Mouse (Mus musculus) spleen, postnatal 10 days (tissue): ENCODE measurements around the gene Itk.
"Not testable (repeated sequence)": the region's sequence is repeated elsewhere in the genome, so short reads cannot be mapped to it uniquely, and the experiment has no call there.

Experiments used
- DNase-seq, 2 experiments: peaks; one replicate each; pipeline ENCODE4 v3.0.0; 2021 to 2022; ENCODE audit warnings: low spot score in 2 of 2

Gene Itk

DNA sequence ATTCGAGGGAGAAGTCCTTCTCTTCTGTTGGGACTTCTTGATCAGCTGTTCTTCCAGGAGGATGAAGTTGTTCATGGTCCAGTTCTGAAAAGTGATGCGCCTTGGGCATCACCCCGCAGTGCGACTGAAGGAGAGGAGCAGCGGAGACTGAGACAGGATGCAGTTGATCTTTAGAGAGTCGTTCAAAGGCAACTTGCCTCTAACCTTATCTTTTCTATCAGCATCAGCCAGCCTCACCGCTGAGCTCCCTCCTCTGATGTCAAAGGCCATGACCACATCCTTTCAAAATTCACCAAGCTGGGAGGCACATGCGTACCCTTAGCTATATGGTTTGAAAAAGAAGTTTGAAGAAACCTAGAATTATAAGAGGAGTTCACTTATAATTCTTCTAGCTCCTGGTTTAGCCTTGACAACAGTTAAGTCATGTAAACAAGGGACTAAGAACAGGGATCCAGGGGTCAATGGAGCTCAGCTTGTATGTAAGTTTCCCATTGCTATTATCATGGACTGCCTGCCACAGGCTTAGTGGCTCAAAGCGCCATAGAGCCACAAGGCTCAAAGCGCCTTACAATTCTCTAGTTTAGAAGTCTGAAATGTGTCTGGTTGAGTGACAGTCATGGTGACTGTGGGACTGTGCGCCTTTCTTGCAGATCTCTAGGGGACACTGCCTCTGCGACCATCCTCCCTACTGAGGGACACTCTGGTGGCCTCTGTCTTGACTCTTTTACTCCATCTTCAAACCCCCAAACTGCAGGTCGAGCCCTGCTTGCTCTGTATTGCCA, at the start of gene Itk:
Gene Itk, minus strand, starts transcription at position 180 of the 782 bp plus-strand sequence.
- DNase-seq: no peak

DNA sequence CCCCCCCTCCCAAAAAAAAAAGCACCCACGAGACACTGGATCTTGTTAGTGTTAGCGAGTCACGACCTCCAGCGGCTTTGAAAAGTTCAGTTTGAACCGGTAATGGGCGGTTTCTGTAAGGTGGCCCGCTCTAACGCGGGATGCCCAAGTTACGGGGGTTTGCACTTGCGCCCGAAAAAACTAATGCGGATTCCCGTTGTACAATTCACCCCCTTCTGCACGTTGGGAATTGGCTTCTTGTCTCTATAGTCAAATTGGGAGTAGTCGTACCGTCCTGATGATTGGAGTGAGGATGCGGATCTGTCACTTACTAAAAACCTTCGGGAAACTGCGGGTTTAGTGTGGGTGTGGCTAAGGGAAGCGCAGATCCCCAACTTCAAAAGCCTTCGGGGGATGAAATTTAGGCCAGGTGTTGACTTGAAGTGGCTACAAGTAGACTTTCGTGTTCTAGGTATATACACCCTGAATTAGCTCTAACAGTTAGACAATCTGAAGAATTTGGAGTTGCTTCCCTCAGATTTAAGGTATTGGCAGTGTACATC, 48.2 kb upstream of the Itk start:
- DNase-seq: peak; percentile 66 to 69

DNA sequence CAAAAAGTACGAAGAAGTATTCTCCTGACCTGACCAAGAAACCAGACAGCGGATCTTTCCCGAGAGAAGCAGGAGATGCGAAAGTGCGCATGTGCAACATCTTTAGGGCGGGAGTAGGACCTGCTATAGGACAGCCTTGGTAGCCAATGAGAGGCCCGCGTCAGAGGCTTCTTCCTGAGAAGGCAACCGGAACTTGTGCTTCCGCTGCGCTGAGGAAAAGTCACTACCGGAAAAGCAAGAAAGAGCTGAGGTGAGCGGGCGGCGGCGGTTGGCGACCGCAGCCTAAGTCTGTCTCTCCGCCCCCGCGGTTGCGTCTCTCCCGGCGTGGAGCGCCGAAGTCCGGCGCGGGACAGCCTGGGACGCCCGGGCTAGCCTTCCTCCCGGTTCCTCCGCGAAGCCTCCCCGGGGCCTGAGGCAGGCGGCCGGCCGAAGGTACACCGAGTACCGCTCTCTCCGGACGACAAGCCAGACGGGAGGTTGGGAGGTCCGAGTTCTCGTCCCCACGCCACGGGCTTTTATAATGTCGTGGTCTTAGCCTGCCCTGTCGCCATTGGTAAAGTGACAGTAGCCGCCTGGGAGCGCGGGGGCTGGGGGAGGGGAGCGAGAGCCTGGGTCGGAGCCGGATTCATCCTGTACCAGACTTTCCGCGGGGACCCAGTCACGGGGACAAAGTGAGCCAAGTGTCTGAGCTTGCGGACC, 47.6 kb upstream of the Itk start, which contains the start of gene Med7:
Gene Med7, plus strand, starts transcription at position 166 of the 699 bp plus-strand sequence.
- peak; percentile 88 to 94 for DNase-seq

DNA sequence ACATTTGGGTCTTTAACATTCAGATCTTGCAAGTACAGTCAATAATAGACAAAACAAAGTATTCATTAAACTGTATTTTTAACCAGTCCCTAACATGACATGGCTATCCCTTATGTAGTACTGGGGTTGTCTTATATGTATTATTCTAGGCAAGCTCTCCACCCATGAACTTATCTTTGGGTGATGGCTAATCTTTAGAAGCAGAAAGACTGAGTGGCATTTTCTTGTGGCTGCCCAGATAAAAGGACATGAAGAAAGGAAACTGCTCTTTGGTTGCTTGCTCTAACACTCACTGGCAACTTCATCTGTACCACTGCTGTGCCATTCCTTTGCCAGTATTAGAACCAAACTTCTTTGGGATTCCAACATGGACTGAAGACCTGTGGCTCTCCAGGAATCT, 46.0 kb upstream of the Itk start:
- DNase-seq: no peak

DNA sequence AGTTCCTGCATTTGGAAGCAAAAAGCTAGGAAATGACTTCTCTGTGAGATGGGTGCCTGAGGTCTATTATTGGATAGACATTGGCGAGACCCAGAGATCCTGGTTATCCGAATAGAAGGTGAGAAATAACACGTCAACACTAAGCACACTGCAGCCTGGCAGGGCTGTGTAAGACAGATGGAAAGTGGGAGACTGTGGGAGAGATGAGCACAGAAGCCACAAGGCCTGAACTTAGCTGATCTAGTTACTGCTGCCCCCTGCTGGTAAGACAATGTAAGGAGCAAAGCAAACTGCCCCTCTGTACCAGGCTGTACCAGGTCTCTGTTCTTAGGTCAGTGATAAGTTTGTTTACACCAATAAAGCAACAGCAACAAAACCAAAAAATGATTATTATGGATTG, 41.8 kb upstream of the Itk start:
- peak; percentile 70 to 89 for DNase-seq

DNA sequence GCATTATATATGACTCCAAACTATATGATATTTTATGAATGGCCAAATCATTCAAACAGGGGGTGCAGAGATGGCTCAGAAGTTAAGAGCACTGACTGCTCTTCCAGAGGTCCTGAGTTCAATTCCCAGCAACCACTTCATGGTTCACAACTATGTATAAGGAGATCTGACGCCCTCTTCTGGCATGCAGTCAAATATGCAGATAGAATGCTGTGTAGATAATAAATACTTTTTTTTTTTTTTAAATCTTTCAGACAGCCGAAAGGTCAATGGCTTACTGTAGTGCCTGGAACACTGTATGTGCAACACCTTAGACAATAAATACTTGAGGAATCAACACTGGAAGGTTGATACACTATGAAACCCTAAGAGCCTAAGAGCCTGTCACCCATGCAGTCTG, 40.8 kb upstream of the Itk start:
- DNase-seq: no peak

DNA sequence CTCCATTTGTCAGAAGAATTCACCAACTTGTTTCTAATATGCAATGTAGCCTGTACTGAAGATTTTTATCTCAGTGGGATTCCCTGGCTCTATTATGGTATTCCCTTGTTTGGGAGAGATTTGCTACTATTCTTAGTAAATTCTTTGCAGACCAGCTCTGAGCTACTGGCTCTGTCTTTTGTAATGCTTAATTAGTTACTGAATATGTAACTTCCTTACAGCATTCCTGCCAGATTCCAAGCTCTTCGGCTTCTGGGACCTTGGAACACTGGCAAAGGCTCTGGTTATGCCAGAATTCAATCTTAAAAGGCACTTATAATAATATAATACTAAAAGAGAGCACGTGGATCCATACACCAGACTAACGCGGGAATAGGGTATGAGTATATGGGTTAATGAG, 38.8 kb upstream of the Itk start:
- DNase-seq: not testable (repeated sequence)

DNA sequence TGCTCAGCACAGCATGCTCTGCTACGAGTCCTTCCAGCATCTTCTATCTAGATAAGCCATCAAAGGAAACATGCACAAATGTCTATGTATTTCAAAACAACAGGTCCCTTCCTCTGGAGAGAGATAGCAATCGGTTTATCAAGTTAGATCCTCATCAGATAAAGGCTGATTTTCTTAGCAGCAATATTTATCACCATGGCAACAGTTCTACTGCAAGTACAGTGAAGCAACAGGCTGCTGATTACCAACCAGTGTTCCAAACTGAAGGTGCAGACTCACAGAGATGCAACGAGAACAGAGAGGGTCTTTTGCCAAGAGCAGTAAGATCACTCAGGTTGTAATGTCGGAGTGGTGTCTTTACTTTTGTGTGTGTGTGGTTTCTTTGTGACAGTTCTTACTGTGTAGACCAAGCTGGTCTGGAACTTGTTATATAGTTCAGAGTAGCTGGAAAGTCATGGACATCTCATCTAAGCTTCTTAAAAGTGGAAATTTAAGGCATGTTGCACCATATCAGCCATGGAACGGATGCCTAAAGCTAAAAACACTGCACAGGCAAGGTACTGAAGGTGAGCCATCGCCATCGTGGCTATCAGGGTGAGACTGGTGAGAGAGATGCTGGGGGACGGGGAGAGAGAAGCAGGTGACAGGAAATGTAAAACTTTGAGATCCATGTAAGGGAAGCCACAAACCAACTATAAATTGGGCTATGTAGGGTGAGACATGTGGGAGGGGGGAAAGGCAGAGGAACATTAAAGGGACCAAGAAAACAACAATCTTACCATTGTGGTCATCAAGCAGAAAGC, 32.0 kb upstream of the Itk start:
- DNase-seq: no peak

DNA sequence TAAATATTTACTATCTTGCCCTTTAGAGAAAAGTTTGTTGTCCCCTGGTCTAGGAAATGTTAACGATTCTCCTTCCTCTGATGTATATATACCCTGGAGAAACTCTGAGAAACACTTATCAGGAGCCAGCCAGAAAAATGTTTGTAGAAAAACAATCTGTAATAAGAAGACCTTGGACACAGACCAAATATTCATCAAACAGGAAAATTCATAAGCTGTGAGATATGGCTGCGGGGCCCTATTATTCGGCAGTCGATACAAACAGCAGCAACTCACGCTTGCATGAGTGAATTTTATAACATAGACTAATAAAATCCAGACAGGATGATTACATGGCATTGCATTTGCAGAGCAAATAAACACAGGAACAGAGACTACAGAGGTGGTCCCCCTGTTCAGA, 29.5 kb upstream of the Itk start:
- DNase-seq: no peak

DNA sequence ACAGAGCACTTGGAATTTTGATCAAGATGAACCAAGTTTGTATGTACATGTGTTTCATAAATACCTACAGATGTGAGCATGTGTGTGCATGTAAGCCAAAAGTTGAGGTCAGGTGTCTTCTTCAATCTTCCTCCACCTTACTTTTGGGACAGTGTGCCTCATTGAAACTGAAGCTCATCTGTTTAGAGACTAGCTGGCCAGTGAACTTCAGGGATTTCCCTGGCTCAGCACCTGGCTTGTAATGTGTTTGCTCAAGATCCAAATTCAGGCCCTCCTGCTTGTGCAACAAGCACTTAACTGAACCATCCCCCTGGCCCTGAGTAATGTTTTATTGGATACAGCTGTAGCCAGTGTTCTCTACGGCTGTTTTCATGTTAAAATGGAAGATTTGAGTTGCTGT, 29.1 kb upstream of the Itk start:
- DNase-seq: no peak

DNA sequence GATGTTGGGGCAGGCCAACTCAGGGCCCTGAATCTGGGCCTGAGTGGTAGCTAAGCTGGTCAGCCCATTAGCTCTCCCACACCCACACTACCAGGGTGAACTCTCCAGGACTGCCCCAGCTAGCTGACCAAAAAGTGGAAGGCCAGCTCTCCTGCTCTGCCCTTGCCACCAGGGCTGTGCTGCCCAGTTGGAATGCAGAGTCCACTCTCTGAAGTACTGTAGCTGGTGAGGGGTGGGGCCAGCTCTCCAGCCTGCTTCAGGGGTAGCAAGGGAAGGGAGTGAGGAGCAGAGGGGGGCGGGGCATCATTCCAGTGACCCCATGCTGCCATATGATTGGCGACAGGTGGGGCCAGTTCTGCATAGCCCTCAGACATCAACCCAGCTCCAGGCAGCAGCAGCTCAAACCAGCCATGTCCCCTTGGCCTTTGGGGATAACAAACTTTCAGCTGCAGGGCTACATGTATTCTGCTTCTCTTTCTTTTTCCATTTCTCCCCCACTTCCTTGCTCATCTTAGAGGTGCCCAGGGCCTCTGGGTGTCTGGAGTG, 20.8 kb upstream of the Itk start:
- DNase-seq: no peak

DNA sequence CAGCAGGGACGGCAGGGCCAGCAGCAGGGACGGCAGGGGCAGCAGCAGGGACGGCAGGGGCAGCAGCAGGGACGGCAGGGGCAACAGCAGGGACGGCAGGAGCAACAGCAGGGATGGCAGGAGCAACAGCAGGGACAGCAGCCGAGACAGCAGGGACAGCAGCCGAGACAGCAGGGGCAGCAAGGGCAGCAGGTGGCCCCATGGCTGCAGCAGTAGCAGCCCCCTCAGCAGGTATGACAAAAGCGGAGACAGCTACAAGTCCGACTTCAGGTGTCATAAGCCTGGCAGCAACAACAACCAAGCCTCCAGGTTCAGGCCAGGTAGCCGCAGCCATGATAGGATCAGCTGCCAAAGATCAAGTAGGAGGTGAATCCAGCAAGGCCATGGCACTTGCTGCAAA, 17.4 kb upstream of the Itk start:
- no peak for DNase-seq

DNA sequence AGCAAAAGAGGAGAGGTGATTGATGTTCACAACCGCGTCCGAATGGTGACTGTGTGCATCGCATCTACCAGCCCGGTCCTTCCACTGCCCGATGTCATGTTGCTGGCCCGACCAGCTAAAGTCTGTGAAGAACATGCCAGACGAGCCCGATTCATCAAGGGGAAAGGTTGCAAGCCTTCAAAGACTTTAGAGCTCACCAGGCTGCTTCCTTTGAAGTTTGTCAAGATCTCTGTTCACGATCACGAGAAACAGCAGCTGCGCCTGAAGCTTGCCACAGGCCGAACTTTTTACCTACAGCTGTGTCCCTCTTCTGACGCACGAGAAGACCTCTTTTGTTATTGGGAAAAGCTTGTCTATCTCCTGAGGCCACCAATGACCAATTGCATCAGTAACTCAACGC, 15.7 kb upstream of the Itk start:
- no peak for DNase-seq

DNA sequence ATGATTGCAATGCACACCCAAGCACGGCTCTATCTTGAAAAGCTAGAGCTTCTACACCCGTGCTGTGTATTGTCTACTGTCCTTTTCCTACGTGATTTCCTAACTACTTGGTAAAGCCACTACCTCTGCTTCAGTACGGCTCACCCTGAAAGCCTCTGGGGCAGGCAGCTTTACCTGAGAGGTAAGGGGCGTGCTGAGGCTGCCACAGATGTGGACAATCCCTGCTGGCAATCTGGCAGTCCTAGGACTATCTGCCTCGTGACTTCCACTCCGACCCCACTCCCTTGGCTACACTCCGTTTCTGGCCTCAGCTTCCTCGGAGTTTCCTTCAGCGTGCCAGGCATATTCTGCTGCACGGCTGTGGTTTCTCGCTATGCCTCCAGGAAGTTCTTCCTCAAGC, 12.2 kb upstream of the Itk start:
- DNase-seq: no peak

DNA sequence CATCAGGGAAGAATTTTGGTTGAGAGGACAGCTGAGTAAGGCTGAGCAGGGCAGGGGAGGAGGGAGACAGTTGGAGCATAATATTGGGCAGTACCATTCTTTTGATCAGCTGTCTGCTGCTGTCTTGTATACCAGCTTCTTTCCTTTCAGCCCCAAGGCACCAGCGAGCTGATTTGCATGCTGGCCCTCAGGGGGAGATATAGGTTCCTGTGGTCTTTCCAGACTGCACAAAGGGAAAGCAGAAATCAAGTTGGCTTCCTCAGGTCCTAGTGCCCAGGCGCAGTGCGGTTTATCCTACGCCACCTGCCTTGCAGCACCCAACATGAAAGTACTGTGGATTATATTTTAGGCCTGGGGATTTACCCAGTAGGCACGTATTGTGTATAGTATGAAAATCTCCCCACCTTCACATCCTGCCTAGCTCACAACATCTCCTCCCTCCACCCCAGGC, 9.6 kb upstream of the Itk start:
- DNase-seq: peak in 1 of 2 experiments; percentile 62

DNA sequence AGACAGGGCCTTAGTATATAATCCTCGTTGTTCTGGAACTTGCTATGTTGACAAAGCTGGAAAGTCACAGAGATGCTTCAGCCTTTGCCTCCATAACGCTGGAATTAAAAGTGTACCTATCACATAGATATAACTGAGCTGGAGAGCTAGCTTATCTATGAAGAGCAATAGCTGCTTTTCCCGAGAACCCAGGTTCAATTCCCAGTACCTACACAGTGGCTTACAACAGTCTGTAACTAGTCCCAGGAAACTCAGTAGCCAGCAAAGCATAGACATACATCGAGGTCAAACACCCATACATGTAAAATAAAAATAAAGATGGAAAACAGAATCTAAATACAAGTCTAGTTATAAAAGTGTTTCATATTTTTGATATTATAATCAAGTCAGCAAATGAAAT, 9.2 kb upstream of the Itk start:
- DNase-seq: no peak

DNA sequence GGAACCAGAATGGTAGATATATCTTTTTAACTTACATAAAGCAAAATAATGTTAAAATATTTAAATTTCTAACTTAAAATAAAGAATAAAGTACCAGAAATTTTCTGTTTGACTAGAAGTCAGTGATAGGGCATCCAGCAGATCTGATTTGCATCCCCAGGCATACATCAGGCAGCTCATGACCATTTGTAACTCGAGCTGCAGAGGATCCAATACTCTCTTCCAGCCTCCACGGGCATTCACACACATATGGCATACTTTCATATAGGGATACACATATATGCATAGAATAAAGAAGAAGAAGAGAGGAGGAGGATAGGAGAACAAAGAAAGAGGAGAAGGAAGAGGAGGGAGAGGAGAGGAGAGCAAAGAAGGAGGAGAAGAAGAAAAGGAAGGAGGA, 8.6 kb upstream of the Itk start:
- no peak for DNase-seq

DNA sequence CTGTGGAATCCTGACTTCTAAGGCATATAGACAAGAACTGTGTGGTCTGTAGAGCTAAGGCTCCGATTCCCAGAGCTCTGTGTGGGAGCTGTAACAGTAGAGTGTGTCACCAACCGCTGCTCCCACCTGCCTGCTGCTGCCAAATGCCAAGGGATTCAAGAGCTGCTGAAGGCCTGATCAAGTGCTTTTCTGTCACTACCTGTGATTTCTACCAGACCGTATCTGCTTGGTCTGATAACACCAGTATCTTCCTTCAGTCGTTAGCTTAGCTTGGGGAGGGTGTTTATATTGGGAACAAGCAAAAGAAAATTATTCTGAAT, 7.5 kb upstream of the Itk start:
- DNase-seq: no peak

DNA sequence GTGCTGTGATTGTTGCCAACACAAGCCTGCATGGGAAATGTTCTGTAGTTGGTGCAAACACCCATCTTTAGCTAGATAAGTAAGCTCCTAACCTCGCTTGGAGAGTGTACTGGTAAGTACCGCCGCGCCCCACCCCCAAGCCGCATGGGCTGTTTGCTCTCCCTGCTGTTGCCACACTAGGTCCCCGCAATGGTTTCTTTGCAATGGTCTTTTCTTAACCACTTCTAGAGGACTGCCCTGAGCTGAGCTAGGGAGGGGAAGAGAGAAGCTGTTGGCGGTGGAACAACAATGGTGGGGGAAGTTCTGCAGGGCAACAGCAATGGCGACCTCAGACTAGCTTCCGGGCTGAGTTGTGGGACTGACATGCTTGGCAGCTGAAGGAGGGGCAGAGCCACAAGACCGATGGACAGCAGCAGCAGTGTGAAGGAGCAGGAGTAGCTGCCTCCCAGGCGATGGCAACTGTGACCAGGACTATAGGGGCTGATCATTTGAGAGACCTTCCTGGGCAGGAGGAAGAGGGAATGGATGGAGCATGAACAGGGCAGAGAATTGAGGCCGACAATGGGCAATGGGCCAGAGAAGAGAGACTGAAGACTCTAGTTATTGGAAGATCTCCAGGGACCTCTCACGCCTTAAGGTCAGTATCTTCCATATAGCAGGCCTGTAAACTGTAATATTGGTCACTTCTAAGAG, 7.0 kb upstream of the Itk start, which contains the start of gene Fam71b:
Gene Fam71b, plus strand, starts transcription at position 393 of the 693 bp plus-strand sequence.
- DNase-seq: peak in 1 of 2 experiments; percentile 39

DNA sequence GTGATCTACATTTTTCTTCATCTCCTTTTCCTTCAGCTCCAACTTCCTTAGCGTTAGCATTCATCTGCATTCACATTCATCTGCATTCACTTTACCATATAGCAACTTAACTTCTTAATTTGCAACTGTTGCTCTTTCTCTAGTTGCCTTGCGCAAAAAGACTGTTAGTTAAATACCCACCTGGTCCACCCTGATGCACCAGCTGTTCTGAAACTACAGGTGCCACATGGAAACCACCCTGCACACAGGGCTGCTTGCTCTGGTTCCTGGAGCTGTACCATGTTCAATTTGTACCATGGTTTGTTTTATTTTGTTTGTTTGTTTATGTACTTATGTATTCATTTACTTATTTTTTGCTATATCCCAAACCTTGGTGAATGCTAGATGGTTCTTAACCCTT, 6.4 kb upstream of the Itk start:
- no peak for DNase-seq

DNA sequence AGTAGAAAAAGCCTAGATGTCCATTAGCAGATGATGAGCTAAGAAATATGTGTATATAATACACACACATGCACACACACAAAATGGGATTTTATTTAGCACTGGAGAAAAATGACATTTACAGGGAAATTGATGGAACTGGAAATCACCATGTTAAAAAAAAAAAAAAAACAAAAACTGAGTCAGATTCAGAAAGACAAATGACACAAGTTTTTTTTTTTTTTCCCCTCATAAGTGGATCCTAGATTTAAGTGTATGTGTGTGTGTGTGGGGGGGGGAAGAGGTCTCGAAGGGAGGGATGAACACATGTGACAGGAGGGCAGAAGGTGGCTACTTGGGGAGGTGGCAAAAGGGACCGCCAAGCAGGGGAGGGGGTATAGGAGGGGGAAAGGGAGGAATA, 5.8 kb upstream of the Itk start:
- DNase-seq: no peak
